Mouse (Mus musculus) erythroblast, embryonic 14.5 days (primary cell): ENCODE measurements around the gene Homer2.

Experiments
- GATA1 ChIP-seq: IDR thresholded peaks from 2 replicates; pipeline ENCODE4 v1.6.1; 2012; ENCODE audit warnings: low read length, inconsistent platforms, mixed read lengths
- TAL1 ChIP-seq: IDR thresholded peaks from 3 replicates; pipeline ENCODE4 v1.6.1; 2012; ENCODE audit warnings: low read length, inconsistent platforms, mixed read lengths

DNA sequence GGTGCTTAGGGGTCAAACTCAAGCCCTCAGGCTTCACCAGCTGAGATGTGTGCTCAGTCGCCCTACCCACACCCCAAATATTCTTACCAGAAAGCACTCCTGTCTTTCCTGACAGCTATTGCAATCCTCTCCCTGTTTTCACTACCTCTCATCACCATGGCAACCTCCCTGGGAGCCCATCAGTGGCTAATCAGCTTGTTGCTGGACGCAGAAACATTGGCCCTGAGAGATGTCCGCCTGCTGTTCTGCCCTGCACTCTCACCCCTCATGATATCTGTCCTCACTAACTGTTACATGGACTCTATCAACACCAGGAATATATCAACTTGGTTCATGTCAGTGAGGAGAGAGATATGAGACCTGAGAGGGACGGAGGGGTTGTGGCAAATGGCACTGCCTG lies 153.7 kb downstream of the Homer2 start:
- no peak for TF ChIP-seq GATA1
- TF ChIP-seq TAL1: no peak
